Mouse (Mus musculus) layer of hippocampus, adult 11-12 months (tissue): Measurements from ENCODE around the gene Smcp.

Experiments used
- DNase-seq: peaks from one replicate; pipeline ENCODE4 v3.0.0; 2022; ENCODE audit warnings: low spot score

The Smcp gene

GRCm38 (mm10) chr3:92588858-92589257 lies at the start of gene Smcp:
Gene Smcp, minus strand, starts transcription at chr3:92588997.
- DNase-seq = no peak

GRCm38 (mm10) chr3:92638653-92638991 lies 49.8 kb upstream of the Smcp start:
- no peak for DNase-seq

GRCm38 (mm10) chr3:92637745-92638652 lies 49.2 kb upstream of the Smcp start:
- no peak for DNase-seq

GRCm38 (mm10) chr3:92621560-92621959 lies 32.8 kb upstream of the Smcp start, which contains the start of gene Lce6a:
Gene Lce6a, minus strand, starts transcription at chr3:92621660.
- no peak for DNase-seq

- no peak for DNase-seq
Observed at GRCm38 (mm10) chr3:92609804-92610203, 21.0 kb upstream of the Smcp start.

- DNase-seq = no peak
Observed at GRCm38 (mm10) chr3:92607392-92607791, 18.6 kb upstream of the Smcp start, which contains the start of gene 2210017I01Rik. Gene 2210017I01Rik, minus strand, starts transcription at chr3:92607492.

- DNase-seq = no peak
Observed at GRCm38 (mm10) chr3:92602169-92602568, 13.4 kb upstream of the Smcp start.

GRCm38 (mm10) chr3:92600456-92600855 lies 11.7 kb upstream of the Smcp start:
- no peak for DNase-seq

- DNase-seq = no peak
Observed at GRCm38 (mm10) chr3:92599973-92600372, 11.2 kb upstream of the Smcp start.

GRCm38 (mm10) chr3:92598429-92598828 lies 9.6 kb upstream of the Smcp start:
- DNase-seq = no peak

GRCm38 (mm10) chr3:92587190-92587589 lies 1.6 kb downstream of the Smcp start:
- no peak for DNase-seq

GRCm38 (mm10) chr3:92585055-92585454 lies 3.7 kb downstream of the Smcp start:
- DNase-seq = no peak

- no peak for DNase-seq
Observed at GRCm38 (mm10) chr3:92583164-92583826, 5.5 kb downstream of the Smcp start.

GRCm38 (mm10) chr3:92579508-92579907 lies 9.3 kb downstream of the Smcp start:
- no peak for DNase-seq

- no peak for DNase-seq
Observed at GRCm38 (mm10) chr3:92578652-92579413, 10.0 kb downstream of the Smcp start.

GRCm38 (mm10) chr3:92573449-92574041 lies 15.3 kb downstream of the Smcp start, which contains the start of gene Ivl:
Gene Ivl, minus strand, starts transcription at chr3:92573735.
- DNase-seq = no peak

GRCm38 (mm10) chr3:92572514-92573155 lies 16.2 kb downstream of the Smcp start:
- DNase-seq = no peak

GRCm38 (mm10) chr3:92568752-92569151 lies 20.0 kb downstream of the Smcp start:
- DNase-seq = no peak

GRCm38 (mm10) chr3:92565418-92565817 lies 23.4 kb downstream of the Smcp start:
- DNase-seq = no peak

- DNase-seq = no peak
Observed at GRCm38 (mm10) chr3:92534411-92534810, 54.4 kb downstream of the Smcp start, which contains the start of gene 2310046K23Rik. Gene 2310046K23Rik, minus strand, starts transcription at chr3:92534511.
